Mouse (Mus musculus) intestine, postnatal 0 days (tissue): ENCODE measurements at regions not wholly inside any gene's neighbourhood (a gene's known extent, or its start where the extent isn't known, plus 50 kb on each side); places are given as distances from the start of the nearest gene placed in this dataset.

Experiments
- ATAC-seq: fragments of 200-750 bp; cut with Nextera tagmentation; 2 replicates; pipeline ENCODE4 v1.8.0; 2017; ENCODE audit warnings: mild to moderate bottlenecking, moderate TSS enrichment, moderate library complexity
- H3K27ac ChIP-seq: fragments of 300-500 bp; sonication (generic); 2 replicates; pipeline ENCODE4 v1.5.1; 2014; ENCODE audit warnings: mild to moderate bottlenecking, low read depth, low read length, moderate library complexity
- H3K27me3 ChIP-seq: fragments of 300-500 bp; sonication (generic); replicated peaks from 2 replicates; pipeline ENCODE4 v1.6.1; 2014; ENCODE audit warnings: low read length, mixed read lengths; ENCODE audit not compliant: control insufficient read depth, insufficient read depth
- H3K36me3 ChIP-seq: fragments of 300-500 bp; sonication (generic); 2 replicates; pipeline ENCODE4 v1.6.1; 2014; ENCODE audit warnings: mild to moderate bottlenecking, moderate library complexity; ENCODE audit not compliant: control insufficient read depth, insufficient read depth
- H3K4me1 ChIP-seq: fragments of 300-500 bp; sonication (generic); replicated peaks from 2 replicates; pipeline ENCODE4 v1.6.1; 2014; ENCODE audit warnings: antibody characterized with exemption, low read length, mixed read lengths; ENCODE audit not compliant: control insufficient read depth, insufficient read depth
- H3K4me2 ChIP-seq: fragments of 300-500 bp; sonication (generic); replicated peaks from 2 replicates; pipeline ENCODE4 v1.6.1; 2014; ENCODE audit warnings: low read depth, mild to moderate bottlenecking, moderate library complexity
- H3K4me3 ChIP-seq: fragments of 300-500 bp; sonication (generic); 2 replicates; pipeline ENCODE4 v1.5.1; 2014; ENCODE audit warnings: low read depth, low read length
- H3K9ac ChIP-seq: fragments of 300-500 bp; sonication (generic); 2 replicates; pipeline ENCODE4 v1.6.1; 2014; ENCODE audit warnings: mild to moderate bottlenecking, low read depth, low read length
- H3K9me3 ChIP-seq: fragments of 300-500 bp; sonication (generic); 2 replicates; pipeline ENCODE4 v1.6.1; 2016; ENCODE audit warnings: mixed run types; ENCODE audit not compliant: control insufficient read depth
- CTCF ChIP-seq: sonication (generic); IDR thresholded peaks from 2 replicates; pipeline ENCODE4 v1.5.1; 2016; ENCODE audit warnings: low read depth, mild to moderate bottlenecking, control low read depth, antibody characterized with exemption, moderate library complexity
- WGBS: fragments of 180-500 bp; shearing (Covaris S2); extraction: QIAGEN DNeasy Blood & Tissue Kit; methylation state at CpG from one replicate; pipeline ENCODE4 v1.1.7; 2014; 5-methylcytosine and 5-hydroxymethylcytosine counted together

- TF ChIP-seq CTCF, result no peak
- WGBS, result 55% methylated on average over 4 of the region's 4 CpGs
- no peaks in the 10 kb centered on the region for H3K36me3 ChIP-seq
- H3K27ac ChIP-seq, result no peak overlapping the region
- no peak overlapping the region for H3K4me2 ChIP-seq
- no peaks in the 10 kb centered on the region for H3K9me3 ChIP-seq
- H3K4me1 ChIP-seq, result no peaks in the 10 kb centered on the region
- H3K9ac ChIP-seq, result no peak overlapping the region
- H3K4me3 ChIP-seq, result no peak overlapping the region
- no peaks in the 10 kb centered on the region for H3K27me3 ChIP-seq
- ATAC-seq, result no peak
Measured at GRCm38 (mm10) chr4:7669992-7670794, 568.6 kb downstream of the Car8 start.

DNA sequence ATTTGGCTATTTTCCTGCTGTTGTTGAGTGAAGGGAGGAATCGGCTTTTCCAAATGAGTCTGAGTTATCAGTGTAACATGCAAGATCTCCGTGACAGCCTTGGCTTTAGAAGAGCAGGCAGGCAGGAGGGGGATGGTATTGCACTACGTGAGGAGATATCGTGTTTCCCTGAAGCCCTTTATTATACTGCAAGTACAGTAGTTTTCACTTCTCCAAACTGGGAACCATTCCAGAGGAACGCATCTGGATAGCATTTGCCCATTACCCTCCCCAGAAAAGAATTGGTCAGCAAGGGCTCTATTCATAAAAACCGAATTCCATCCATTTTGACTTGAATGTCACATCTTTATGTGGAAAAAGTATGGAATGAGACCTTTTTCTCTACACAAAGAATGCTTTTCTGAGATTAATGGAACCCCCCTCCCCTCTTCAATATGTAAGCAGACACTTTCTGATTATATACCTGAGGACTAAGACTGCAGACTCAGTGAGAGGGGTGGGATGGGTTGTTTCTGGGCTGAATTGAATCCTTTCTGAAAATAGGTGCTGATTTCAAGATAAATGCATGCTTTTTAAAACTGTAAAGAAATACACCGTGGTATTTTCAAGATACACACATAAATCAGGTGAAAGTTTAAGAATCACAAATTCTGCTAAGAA, 571.8 kb downstream of the Car8 start:
- Histone ChIP-seq H3K27me3 (no peaks in the 10 kb centered on the region), H3K9me3 (no peaks in the 10 kb centered on the region), H3K27ac (no peak overlapping the region), H3K4me1 (no peaks in the 10 kb centered on the region), H3K9ac (no peak overlapping the region), H3K4me3 (no peak overlapping the region), H3K4me2 (no peak overlapping the region), H3K36me3 (no peaks in the 10 kb centered on the region)
- 62% methylated on average over 7 of the region's 7 CpGs for WGBS
- TF ChIP-seq CTCF, result no peak
- no peak for ATAC-seq

DNA sequence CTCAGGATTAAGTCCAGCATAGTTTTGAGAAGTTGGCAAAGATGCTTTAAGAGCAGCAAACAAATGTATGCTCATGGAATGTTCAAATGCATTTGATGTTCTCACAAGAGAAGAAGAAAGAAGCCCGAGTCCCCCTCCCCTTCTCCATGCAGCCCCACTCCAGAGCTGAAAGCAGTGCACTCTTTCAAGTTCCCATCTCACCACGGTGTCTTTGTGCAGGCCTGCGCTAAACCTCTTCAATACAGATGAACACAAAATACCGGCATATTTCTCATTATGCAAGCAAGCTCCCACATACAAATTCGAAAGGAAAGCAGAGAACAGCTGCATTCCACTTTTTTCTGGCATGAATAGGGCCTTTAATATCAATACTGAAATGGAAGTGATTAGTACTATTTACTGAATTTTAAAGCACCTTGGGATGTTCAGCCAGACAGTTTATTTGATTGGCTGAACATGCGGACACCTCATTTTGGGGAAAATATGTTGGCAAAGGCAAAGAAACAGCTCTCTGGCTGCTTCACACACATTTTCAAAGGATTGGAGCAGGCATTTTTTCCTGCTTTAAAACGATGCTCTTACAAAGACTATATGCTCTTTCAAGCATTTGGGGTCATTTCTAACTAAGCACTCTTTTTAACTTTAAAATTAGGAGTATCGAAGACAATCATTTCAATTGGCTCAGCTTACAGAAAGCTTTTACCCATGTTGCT, 595.8 kb downstream of the Car8 start:
- Histone ChIP-seq H3K36me3 (no peaks in the 10 kb centered on the region), H3K9me3 (no peaks in the 10 kb centered on the region), H3K4me3 (no peak overlapping the region), H3K9ac (no peak overlapping the region), H3K27me3 (no peaks in the 10 kb centered on the region), H3K4me2 (no peak overlapping the region), H3K4me1 (no peaks in the 10 kb centered on the region), H3K27ac (no peak overlapping the region)
- no peak for TF ChIP-seq CTCF
- 83% methylated on average over 8 of the region's 8 CpGs for WGBS
- no peak for ATAC-seq

DNA sequence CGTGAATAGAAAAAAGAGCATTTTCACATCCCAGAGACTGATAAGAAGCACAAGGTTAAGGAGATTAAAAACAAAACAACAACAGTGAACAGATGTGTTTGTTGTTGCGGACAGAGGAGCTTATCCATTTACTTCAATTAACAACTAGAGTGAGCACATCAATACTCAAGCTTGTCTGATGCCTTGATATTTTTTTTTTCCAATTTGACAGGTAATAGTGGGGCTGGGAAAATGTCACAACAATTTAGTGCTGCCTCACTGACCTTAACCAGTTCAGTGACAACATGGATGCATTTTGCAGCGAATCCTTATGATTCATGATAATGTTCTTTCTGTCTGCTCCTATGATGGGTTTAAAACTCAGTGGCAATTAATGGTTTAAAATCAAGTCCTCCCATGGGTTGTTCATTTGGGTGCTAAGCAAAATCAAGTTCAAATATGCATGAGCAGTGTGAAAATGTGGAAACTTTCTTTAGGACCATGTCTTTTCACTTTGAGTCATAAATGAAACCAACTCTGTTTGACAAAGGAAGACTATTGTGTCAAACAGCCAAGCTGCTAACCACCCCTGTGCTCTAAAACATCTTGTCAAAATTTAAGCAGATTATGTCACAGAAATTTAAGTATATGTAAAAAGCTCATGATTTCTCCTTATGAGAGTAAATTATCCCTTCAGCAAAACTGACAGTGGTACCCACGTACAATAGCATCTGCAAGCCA, 641.0 kb downstream of the Car8 start:
- WGBS, result 75% methylated on average over 4 of the region's 4 CpGs
- H3K9ac ChIP-seq, result no peak overlapping the region
- H3K27me3 ChIP-seq, result no peaks in the 10 kb centered on the region
- H3K4me3 ChIP-seq, result no peak overlapping the region
- H3K4me2 ChIP-seq, result no peak overlapping the region
- no peaks in the 10 kb centered on the region for H3K36me3 ChIP-seq
- H3K9me3 ChIP-seq, result no peaks in the 10 kb centered on the region
- H3K27ac ChIP-seq, result no peak overlapping the region
- no peak for ATAC-seq
- no peak for TF ChIP-seq CTCF
- H3K4me1 ChIP-seq, result no peaks in the 10 kb centered on the region

DNA sequence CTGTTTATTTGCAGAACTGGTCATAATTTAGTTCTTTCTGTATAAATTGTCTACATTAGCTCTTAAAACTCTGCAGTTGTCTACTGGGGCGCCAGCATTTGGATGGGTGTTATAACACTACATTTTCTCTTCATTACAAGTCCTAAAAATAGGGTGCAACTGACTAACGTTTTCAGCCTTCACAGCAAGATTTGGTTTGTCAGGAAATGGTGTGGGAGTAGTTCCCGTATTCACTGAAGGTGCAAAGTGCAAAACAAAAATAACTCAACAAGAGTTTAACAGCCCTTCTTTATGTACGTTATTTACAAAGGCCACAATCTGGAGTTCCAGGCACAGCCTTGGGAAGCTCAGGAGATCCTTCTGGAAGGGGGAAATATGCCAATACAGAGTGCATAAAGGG, 642.7 kb downstream of the Car8 start:
- Histone ChIP-seq H3K9ac (no peak overlapping the region), H3K36me3 (no peaks in the 10 kb centered on the region), H3K9me3 (no peaks in the 10 kb centered on the region), H3K27ac (no peak overlapping the region), H3K4me2 (no peak overlapping the region), H3K4me3 (no peak overlapping the region), H3K27me3 (no peaks in the 10 kb centered on the region), H3K4me1 (no peaks in the 10 kb centered on the region)
- 44% methylated on average over 4 of the region's 4 CpGs for WGBS
- no peak for ATAC-seq
- TF ChIP-seq CTCF, result no peak

DNA sequence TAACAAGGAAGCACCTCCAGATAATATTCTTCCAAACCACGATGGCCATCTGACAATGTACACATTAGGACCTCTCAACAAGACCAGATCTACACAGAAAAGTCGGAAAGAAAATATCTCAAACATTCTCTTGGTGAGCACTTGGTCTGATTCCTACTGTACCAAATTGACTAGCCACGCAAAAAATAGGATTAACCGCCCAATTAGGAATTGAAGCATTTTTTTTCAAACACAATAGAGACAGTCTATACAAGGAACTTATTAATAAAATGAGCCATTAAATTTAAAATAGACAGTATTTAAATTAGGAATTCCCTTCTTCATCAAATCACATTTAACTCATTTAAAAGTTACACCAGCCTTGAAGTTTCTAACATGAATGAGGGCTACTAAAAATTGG, 655.0 kb downstream of the Car8 start:
- no peak overlapping the region for H3K4me3 ChIP-seq
- H3K9me3 ChIP-seq, result no peaks in the 10 kb centered on the region
- no peaks in the 10 kb centered on the region for H3K27me3 ChIP-seq
- H3K36me3 ChIP-seq, result no peaks in the 10 kb centered on the region
- H3K4me2 ChIP-seq, result no peak overlapping the region
- no peak overlapping the region for H3K9ac ChIP-seq
- no peaks in the 10 kb centered on the region for H3K4me1 ChIP-seq
- no peak overlapping the region for H3K27ac ChIP-seq
- no peak for TF ChIP-seq CTCF
- no peak for ATAC-seq
- 88% methylated on average over 4 of the region's 4 CpGs for WGBS
